ENCODE assay signal across 18 mouse cellular contexts in the genomic region with DNA sequence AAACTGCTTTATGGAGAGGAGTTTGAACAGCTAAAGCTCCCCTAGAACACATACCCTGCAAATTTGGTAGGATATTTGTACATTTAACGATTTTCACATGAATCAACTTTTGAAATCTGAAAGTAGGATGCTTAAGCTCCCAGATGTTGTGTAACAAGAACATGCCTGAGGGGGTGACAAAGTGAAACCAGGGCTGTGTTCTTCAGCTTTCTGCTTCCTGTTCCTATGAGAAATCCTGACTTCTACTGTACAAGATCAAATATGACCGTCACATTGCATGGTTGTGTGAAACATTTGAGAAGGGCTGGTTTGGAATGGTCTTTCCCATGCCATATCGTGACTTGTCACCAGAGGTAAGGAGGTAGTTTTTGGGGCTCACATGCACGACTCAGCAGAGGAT. TPM values are rescaled to one million over a fixed set of nuclear protein-coding genes. Genes with fewer than 3 reads are reported as not detected.
"Had no signal": no experiment of that assay in that cellular context is flagged by ENCODE, and none has a peak within 500 bp of the region (broad histone marks: within the 10 kb centered on the region; RNA-seq: fewer than 3 reads in every experiment).

No protein-coding gene starts in this region.

- ATAC-seq: midbrain, embryonic 16.5 days had no signal

- DNase-seq: lung, adult 18-20 months; lung, embryonic 14.5 days; lung, postnatal 10 days; midbrain, embryonic 14.5 days; right cerebral cortex, postnatal 14 days; thymus, adult 18-20 months; thymus, postnatal 14 days; thymus, postnatal 36 days had no signal

- H3K9ac ChIP-seq: liver, embryonic 14.5 days; lung, embryonic 14.5 days; midbrain, embryonic 12.5 days; neural tube, embryonic 12.5 days had no signal

- H3K36me3 ChIP-seq: midbrain, embryonic 12.5 days; neural tube, embryonic 12.5 days had no signal

- H3K9me3 ChIP-seq: megakaryocyte, embryonic 14.5 days; midbrain, embryonic 12.5 days; neural tube, embryonic 12.5 days had no signal

- H3K4me3 ChIP-seq: megakaryocyte, embryonic 14.5 days; midbrain, embryonic 12.5 days; neural tube, embryonic 12.5 days had no signal

- H3K27me3 ChIP-seq: megakaryocyte, embryonic 14.5 days; midbrain, embryonic 12.5 days; neural tube, embryonic 12.5 days had no signal

- H3K27ac ChIP-seq: liver, embryonic 14.5 days; macrophage; midbrain, embryonic 12.5 days; neural tube, embryonic 12.5 days had no signal

- H3K4me1 ChIP-seq: midbrain, embryonic 12.5 days; neural tube, embryonic 12.5 days had no signal

RNA-seq across cellular contexts. Expression of gene Serpinb7, which starts 2.6 kb away (rescaled TPM):
- polyA plus RNA-seq: liver, embryonic 14.5 days; liver, embryonic 16.5 days; lung, embryonic 14.5 days; lung, embryonic 16.5 days; macrophage; midbrain, embryonic 12.5 days; midbrain, embryonic 14.5 days; midbrain, embryonic 16.5 days; neural tube, embryonic 12.5 days; stomach, embryonic 14.5 days had no signal

RNA-seq across cellular contexts. Expression of gene Serpinb11, which starts 41.1 kb away (rescaled TPM):
- polyA plus RNA-seq: liver, embryonic 14.5 days; liver, embryonic 16.5 days; lung, embryonic 14.5 days; macrophage; midbrain, embryonic 12.5 days; midbrain, embryonic 14.5 days; midbrain, embryonic 16.5 days; neural tube, embryonic 12.5 days; neural tube, embryonic 14.5 days; stomach, embryonic 14.5 days had no signal
